Mouse (Mus musculus) midbrain, embryonic 13.5 days (tissue): Measurements from ENCODE around the gene Col8a2. TPM values are rescaled to one million over a fixed set of nuclear protein-coding genes. Genes with fewer than 3 reads are reported as not detected.

Source experiments
- polyA plus RNA-seq: library from polyadenylated mRNA; unstranded; fragments of >200 nt; fragmentation: Nextera tagmentation; extraction: Ambion mirVana; gene quantifications from 2 replicates; pipeline ENCODE4 v1.2.1, GENCODE M21; 2015

Col8a2 gene
- polyA plus RNA-seq, 1 experiment from 2014 or later, result 1.5 TPM

Other genes starting within 250 kb of the Col8a2 start
- gene Mrps15, start 239.9 kb upstream of the Col8a2 start, polyA plus RNA-seq, result 122 and 130 TPM in 2 replicates
- gene Oscp1, start 228.2 kb upstream of the Col8a2 start, polyA plus RNA-seq, result 35.5 and 36.2 TPM in 2 replicates
- gene Lsm10, start 190.2 kb upstream of the Col8a2 start, polyA plus RNA-seq, result 45.9 and 52.1 TPM in 2 replicates
- gene Stk40, start 182.8 kb upstream of the Col8a2 start, polyA plus RNA-seq, result 35.7 and 37.0 TPM in 2 replicates
- 10.3 and 12.9 TPM in 2 replicates for gene Eva1b, start 139.0 kb upstream of the Col8a2 start, polyA plus RNA-seq
- gene Sh3d21, start 123.3 kb upstream of the Col8a2 start, polyA plus RNA-seq, result 0.55 and 1.0 TPM in 2 replicates
- gene Thrap3, start 84.0 kb upstream of the Col8a2 start, polyA plus RNA-seq, result 174 and 180 TPM in 2 replicates
- 64.1 and 89.5 TPM in 2 replicates for gene Map7d1, start 30.4 kb upstream of the Col8a2 start, polyA plus RNA-seq
- 149 and 154 TPM in 2 replicates for gene Trappc3, start 24.5 kb upstream of the Col8a2 start, polyA plus RNA-seq
- gene Adprhl2, start 34.9 kb downstream of the Col8a2 start, polyA plus RNA-seq, result 78.9 and 81.8 TPM in 2 replicates
- 6.9 and 8.9 TPM in 2 replicates for gene Tekt2, start 38.9 kb downstream of the Col8a2 start, polyA plus RNA-seq
- 17.7 and 18.4 TPM in 2 replicates for gene Ago3, start 142.8 kb downstream of the Col8a2 start, polyA plus RNA-seq
- gene Ago1, start 181.8 kb downstream of the Col8a2 start, polyA plus RNA-seq, result 18.5 and 19.5 TPM in 2 replicates
- 10.2 and 10.4 TPM in 2 replicates for gene Ago4, start 246.7 kb downstream of the Col8a2 start, polyA plus RNA-seq